Mouse (Mus musculus) heart, adult 9 months (tissue): Measurements from ENCODE around the gene Rnpep.
A peak's percentile ranks its signal among the peaks of the same experiment; 100 is the strongest.
"Not testable (repeated sequence)": the region's sequence is repeated elsewhere in the genome, so short reads cannot be mapped to it uniquely, and the experiment has no call there.

Experiments
- DNase-seq, 2 experiments: peaks; one replicate each; pipeline ENCODE4 v3.0.0; 2022; ENCODE audit warnings: low spot score in 2 of 2

The Rnpep gene

DNA sequence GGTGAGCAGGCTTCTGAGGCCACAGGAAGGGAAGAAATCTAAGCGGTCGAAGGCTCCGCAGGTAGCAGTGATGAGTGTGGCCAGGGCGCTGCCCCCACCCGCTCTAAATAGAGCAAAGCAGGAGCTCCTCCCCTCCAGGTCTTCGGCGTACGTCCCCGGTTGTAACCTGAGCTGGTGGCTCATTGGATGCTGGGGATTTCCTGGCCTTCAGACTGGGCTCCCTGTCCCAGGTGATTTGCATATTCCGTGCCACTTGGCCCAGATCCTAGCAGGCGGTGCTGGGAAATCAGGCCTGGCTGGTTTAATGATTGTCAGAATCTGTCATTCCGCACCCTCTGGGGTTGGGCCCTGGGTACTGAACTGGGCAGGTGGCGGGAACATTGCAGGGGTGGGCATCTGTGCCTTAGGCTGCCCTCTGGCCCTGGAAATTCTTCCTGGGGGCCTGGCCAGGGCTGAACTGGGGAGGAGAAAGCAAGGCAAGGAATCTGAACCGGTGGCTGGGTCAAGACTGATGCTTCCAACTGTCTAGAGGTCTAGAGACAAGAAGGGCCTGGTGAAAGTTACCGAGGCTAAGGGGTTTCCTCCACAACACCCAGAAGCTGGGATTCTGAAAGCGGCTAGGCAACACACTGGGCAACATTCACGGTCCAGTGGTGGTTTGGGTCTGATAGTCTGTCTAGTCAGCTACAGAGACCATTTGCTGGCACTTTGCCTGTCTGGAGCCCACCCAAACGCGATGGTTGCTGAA is 25.3 kb downstream of the Rnpep start, which contains the start of gene Elf3:
Gene Elf3 (minus strand): TSS at position 189 of the 748 bp plus-strand sequence.
- DNase-seq = peak in 1 of 2 experiments; percentile 9

GRCm38 (mm10) chr1:135256299-135256698 is 27.6 kb downstream of the Rnpep start:
- no peak for DNase-seq

- no peak for DNase-seq
These were observed 31.0 kb downstream of the Rnpep start for GRCm38 (mm10) chr1:135252854-135253253.

- DNase-seq = no peak
These were observed 32.5 kb downstream of the Rnpep start for GRCm38 (mm10) chr1:135251405-135251804.

- no peak for DNase-seq
These were observed 33.2 kb downstream of the Rnpep start for GRCm38 (mm10) chr1:135250706-135251105.

DNA sequence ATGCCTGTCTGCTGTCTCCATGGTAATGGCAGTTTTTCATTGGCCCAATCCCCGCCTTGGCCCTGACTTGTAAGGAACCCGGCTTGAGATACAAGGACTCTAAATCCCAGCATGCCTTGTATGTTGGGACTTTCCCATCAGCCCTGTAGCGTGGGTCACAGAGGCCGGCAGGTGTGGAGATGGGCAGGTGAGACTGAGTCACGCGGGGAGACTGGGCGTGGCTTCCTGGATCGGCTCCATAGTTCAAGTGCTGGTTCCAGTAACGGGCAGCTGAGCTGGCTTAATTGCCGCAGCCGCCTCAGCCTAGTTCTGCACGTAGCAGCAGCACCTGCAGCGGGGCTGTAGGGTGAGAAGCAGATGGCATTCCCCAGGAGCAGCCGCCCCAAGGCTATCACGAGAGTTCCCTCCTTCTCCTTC is 35.4 kb downstream of the Rnpep start:
- DNase-seq = no peak

DNA sequence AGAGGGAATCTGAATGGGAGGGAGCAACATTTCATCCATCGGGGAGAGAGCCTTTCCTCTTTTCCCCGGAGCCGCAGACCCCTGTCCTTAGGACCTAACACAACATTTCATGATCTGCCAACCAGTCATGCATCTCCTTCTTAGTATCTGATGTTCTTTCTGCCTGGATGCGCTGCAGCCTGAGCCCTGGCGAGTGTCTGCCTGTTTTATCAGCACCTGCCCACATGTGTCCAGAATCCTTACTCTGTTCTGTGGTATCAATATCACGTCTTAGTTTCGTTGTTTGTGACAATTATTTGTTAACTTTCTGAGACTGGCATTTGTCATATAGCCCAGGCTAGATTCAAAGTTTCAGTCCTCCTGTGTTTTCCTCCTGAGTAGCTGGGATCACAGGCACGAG is 39.9 kb downstream of the Rnpep start:
- DNase-seq = no peak

DNA sequence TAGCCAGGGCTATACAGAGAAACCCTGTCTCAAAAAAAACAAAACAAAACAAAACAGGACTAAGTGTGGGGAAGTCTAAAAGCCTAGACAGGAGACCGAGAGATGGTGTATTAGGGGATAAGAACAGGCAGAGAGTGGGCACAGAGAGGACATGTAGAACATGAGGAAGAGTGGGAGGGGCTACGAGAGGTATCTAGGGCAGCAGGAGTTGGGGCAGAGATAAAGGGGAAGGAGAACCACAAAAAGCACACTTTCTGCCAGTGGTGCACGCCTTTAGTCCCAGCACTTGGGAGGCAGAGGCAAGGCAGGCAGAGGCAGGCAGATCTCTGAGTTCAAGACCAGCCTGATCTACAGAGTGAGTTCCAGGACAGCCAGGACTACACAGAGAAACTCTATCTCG is 43.7 kb downstream of the Rnpep start:
- not testable (repeated sequence) for DNase-seq

GRCm38 (mm10) chr1:135237131-135237851 is 46.6 kb downstream of the Rnpep start:
- no peak for DNase-seq

DNA sequence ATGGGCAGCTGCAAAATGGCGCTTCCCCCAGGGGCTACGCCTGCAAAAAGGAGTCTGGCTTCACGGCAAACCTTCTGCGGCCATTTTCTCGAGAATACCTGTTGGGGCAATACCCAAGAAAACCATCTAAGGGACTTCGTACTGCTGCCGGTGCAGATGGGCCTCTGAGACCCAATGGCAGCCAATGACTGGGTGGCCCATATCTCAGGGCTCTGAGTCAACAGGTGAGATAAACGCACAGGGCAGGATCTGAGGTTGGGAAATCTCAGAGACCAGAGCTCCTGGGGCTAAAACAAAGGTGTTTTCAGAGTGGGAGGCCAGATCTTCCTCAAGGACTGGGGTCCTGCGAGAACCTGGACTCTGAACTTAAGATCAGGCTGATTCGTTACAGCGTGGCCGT is 49.1 kb downstream of the Rnpep start:
- no peak for DNase-seq

GRCm38 (mm10) chr1:135233961-135234360 is 49.9 kb downstream of the Rnpep start:
- DNase-seq = no peak

- not testable (repeated sequence) for DNase-seq
These were observed 52.0 kb downstream of the Rnpep start for GRCm38 (mm10) chr1:135231878-135232277.

GRCm38 (mm10) chr1:135227339-135227950 is 56.4 kb downstream of the Rnpep start:
- DNase-seq = no peak

DNA sequence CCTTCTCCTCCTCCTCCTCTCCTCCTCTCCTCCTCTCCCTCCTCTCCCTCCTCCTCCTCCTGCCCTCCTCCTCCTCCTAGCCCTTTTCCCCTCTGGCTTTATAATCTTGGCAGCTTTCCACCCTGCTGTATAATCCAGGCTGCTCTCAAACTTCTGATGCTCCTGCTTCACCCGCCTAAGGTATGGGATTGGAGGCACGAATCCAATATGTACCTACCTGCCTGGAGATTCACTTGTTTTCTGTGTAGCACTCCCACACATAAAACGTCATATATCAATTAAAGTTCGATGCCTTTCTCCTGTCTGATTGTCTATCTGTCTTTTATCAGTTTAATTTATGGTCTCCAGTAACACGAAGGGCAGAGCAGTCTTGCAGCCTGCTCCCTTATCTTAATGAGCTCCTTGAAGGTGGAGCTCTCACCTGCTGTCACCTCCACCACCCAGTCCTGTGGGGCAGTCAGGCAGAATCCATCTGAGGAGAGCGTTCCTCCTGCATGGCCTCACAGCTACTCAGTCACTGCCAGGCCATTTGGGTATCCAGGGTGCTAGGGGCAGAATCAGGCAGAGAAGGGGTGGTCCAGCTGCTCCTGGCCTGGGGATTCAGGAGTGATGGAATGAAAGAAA is 58.8 kb downstream of the Rnpep start:
- no peak for DNase-seq

GRCm38 (mm10) chr1:135224147-135224546 is 59.7 kb downstream of the Rnpep start:
- DNase-seq = no peak

- DNase-seq = no peak
These were observed 66.2 kb downstream of the Rnpep start for GRCm38 (mm10) chr1:135217607-135218233.

DNA sequence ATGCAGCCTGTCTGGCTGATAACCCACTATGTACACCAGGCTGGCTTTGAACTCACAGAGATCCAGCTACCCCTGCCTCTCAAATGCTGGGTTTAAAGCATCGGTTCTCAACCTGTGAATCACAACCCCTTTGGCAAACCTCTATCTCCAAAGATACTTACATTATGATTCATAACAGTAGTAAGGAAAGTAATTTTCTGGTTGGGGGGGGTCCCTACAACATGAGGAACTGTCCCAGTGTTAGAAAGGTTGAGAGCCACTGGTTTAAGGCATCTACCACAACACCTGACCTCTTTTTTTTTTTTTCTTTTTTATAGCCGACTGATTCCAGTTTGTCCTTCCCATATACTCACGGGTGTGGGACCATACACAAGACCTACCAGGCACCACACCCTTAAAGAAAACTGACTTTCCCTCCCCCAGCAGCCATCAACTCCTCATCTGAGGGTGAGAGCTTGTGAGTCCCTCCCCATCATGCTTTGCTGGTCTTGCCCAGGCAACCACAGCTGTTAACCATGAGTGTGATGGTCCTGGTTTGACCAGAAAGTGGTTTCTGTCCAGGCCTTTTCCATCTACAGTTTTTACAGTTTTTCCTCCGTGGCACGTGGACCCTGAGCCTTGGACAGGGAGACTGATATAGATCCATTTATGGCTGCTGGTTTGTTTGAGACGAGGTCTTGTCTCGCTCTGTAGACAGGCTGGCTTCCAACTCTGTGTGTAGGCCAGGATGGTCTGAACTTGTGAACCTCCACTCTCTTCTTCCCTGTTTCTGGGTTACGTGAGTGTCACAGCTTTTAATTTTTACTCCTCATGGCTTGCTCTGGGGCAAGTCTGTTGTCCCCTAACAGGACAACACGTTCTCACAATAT is 69.9 kb downstream of the Rnpep start:
- no peak for DNase-seq
